Mouse (Mus musculus): ENCODE data around the gene Nrp1. TPM values are rescaled to one million over a fixed set of nuclear protein-coding genes. Genes with fewer than 3 reads are reported as not detected.

Gene Nrp1
- 60.7 and 62.7 TPM in 2 replicates for polyA plus RNA-seq (2015; fragmentation: Nextera tagmentation; extraction: Ambion mirVana)

DNA sequence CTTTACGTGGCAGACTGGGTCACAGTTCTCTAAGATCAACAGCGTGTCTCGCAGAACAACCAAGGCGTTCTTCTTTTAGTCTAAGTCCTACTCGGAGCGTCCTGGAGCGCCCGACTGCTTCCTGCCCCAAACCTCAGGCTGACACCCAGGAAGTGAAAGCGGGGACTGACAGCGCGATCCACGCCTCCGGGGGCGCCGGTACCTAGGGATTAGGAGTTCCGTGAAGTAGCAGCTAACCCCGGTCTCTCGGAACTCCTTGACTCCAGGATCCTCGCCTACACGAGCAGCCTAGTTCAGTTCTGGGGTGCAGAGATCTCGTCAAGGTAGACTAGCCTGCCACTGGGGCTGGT lies at the start of gene Nrp1:
TSS of gene Nrp1 (plus strand) at position 199 of the 350 bp plus-strand sequence.
- Histone ChIP-seq H3K9me3 (no peaks in the 10 kb centered on the region), H3K27ac (peak within 1 kb of the TSS; percentile 89), H3K4me1 (replicated peaks) (peaks cover 10% of the 10 kb centered on the region), H3K9ac (peak within 1 kb of the TSS; percentile 76), H3K27me3 (replicated peaks) (no peaks in the 10 kb centered on the region), H3K4me2 (replicated peaks) (peak within 1 kb of the TSS; percentile 99), H3K4me3 (replicated peaks) (peak within 1 kb of the TSS; percentile 67), H3K36me3 (no peaks in the 10 kb centered on the region)
- under 1% methylated on average over 21 of the region's 21 CpGs for WGBS
- ATAC-seq, result peak; percentile 38

DNA sequence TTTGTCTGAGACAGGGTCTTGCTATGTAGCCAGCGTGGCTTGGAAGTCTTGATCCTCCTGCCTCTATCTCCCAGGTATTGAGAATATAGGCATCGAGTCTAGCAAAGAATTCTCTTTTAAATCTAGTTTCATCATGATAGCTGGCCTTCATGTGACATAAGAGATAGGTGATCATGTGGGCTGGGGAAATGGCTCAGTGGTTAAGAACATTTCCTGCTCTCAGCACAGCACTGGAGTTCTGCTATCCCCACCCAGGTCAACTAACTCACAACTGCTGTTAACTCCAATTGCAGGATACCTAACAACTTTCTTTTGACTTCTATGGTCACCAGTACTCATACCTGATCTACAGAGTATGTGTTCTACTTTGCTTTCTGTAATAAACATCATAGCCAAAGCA lies 37.6 kb upstream of the Nrp1 start:
- Histone ChIP-seq H3K9ac (no peak overlapping the region), H3K9me3 (no peaks in the 10 kb centered on the region), H3K27me3 (replicated peaks) (no peaks in the 10 kb centered on the region), H3K4me1 (replicated peaks) (no peaks in the 10 kb centered on the region), H3K4me3 (replicated peaks) (no peak overlapping the region), H3K27ac (no peak overlapping the region), H3K4me2 (replicated peaks) (no peak overlapping the region), H3K36me3 (no peaks in the 10 kb centered on the region)
- no peak for ATAC-seq
- WGBS, result 85% methylated on average over 2 of the region's 2 CpGs

DNA sequence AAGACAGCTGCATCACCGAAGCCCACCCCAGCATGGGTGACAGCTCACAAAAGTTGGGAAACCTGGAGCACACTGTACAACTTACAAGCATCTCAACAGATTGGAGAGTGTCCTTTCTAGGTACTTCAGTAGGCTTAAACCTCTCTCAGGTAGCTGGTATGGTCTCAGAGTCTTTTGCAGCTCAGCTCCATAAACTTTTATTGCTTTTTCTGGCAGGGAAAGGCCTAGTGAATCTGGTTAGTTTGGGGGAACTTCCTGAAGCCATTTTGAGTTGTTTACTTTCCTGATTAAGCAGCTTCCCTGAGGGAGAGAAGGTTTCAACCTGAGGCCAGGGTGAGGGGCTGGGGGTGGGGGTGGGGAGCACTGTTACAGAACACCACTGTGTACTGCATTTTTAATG lies 31.1 kb upstream of the Nrp1 start:
- no peak overlapping the region for H3K27ac ChIP-seq
- H3K4me1 ChIP-seq (replicated peaks), result 0 out of 2 replicates have a peak, but pooled peaks cover 5% of the 10 kb centered on the region
- no peaks in the 10 kb centered on the region for H3K27me3 ChIP-seq (replicated peaks)
- no peak overlapping the region for H3K4me2 ChIP-seq (replicated peaks)
- no peak overlapping the region for H3K4me3 ChIP-seq (replicated peaks)
- no peaks in the 10 kb centered on the region for H3K36me3 ChIP-seq
- H3K9ac ChIP-seq, result no peak overlapping the region
- no peaks in the 10 kb centered on the region for H3K9me3 ChIP-seq
- ATAC-seq, result peak; percentile 53; the same call in 1 of the 2 replicates
- 78% methylated on average over 1 of the region's 1 CpGs for WGBS

DNA sequence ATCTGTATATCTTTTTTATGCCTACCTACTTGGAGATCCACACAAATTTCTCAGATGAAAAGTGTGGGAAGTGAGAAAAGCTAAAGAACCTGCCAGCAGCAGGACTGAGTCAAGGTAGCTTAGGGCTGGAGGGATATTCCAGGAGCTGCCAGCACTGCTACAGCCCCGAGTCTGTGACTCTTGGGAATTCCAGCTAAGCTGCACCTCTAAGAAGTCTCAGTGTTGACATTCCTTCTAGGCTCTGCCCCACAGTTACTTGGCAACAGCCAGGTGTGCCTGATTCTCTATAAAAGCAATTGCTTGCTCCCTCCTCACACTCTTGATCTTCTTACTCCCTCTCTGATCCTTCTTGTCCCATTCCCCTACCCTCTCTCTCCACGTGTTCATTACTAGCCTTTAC lies 30.5 kb upstream of the Nrp1 start:
- H3K27ac ChIP-seq, result no peak overlapping the region
- WGBS, result 19% methylated on average over 2 of the region's 2 CpGs
- no peak; the same call in 1 of the 2 replicates for ATAC-seq

DNA sequence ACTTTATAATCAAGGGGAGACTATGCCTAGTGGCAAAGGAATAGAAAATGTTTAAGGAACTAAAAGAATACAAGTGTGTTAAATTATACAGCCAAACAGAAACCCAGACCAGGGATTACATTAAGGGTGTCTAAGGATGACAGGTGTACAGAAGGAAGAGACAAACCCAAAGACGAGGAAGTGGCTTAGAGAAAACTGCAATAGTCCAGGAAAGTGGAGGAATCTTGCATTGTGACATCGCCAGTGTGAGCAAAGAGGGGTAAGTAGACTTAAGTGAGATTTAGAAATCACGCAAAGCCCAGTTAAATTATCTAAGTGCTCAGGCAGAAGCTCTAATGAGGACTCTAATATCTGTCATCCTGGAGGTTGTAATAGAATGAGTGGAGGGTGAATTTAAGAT lies 28.9 kb upstream of the Nrp1 start:
- WGBS, result 86% methylated on average over 3 of the region's 3 CpGs
- Histone ChIP-seq H3K9me3 (no peaks in the 10 kb centered on the region), H3K4me3 (replicated peaks) (no peak overlapping the region), H3K36me3 (no peaks in the 10 kb centered on the region), H3K4me2 (replicated peaks) (no peak overlapping the region), H3K27me3 (replicated peaks) (no peaks in the 10 kb centered on the region), H3K27ac (no peak overlapping the region), H3K9ac (no peak overlapping the region), H3K4me1 (replicated peaks) (0 out of 2 replicates have a peak, but pooled peaks cover 5% of the 10 kb centered on the region)
- no peak for ATAC-seq

More for the DNA sequence above, 30.5 kb upstream of the Nrp1 start:
- no peaks in the 10 kb centered on the region for H3K27me3 ChIP-seq (replicated peaks)
- H3K36me3 ChIP-seq, result no peaks in the 10 kb centered on the region
- 0 out of 2 replicates have a peak, but pooled peaks cover 5% of the 10 kb centered on the region for H3K4me1 ChIP-seq (replicated peaks)
- no peak overlapping the region for H3K4me2 ChIP-seq (replicated peaks)
- H3K9me3 ChIP-seq, result no peaks in the 10 kb centered on the region
- no peak overlapping the region for H3K9ac ChIP-seq
- no peak overlapping the region for H3K4me3 ChIP-seq (replicated peaks)

DNA sequence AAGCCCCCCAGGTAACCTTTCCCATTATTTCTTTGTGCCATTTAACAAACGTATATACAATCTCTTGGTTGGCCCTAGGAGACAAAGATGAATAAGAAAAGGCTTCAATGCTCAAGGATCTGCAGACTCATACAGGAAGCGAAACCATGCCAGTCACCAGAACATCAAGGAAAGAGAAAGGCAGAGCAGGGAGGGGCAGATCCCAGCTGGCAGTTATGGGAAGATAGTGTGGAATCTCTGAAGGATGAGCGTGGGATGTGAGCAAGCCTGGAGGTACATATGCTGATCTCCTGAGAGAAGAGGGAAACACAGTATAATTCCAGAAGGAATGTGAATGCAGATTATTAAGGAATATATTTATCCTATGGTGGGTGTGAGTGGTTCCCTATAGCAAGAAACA lies 22.4 kb upstream of the Nrp1 start:
- Histone ChIP-seq H3K4me1 (replicated peaks) (no peaks in the 10 kb centered on the region), H3K9ac (no peak overlapping the region), H3K9me3 (no peaks in the 10 kb centered on the region), H3K27ac (no peak overlapping the region), H3K4me3 (replicated peaks) (no peak overlapping the region), H3K4me2 (replicated peaks) (no peak overlapping the region), H3K27me3 (replicated peaks) (no peaks in the 10 kb centered on the region), H3K36me3 (no peaks in the 10 kb centered on the region)
- ATAC-seq, result no peak
- WGBS, result 85% methylated on average over 3 of the region's 3 CpGs

DNA sequence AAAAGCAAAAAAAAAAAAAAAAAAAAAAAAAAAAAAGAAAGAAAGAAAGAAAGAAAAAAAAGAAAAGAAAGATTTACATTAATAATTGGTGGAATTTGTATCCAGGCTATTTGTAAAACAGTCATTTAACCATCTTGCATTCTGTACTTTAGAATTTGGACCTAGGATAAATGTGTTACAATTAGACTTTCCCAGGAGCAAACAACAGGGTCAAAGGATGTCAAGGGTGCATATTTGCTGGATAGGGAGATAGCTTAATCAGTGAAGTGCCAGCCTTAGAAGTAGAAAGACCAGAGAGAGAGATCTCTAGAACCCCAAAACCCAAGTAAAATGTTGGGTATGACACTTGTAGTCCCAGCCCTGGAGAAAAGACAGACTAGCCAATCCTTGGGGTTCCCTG lies 19.5 kb upstream of the Nrp1 start:
- Histone ChIP-seq H3K9me3 (no peaks in the 10 kb centered on the region), H3K4me3 (replicated peaks) (no peak overlapping the region), H3K27me3 (replicated peaks) (no peaks in the 10 kb centered on the region), H3K9ac (no peak overlapping the region), H3K4me1 (replicated peaks) (no peaks in the 10 kb centered on the region), H3K4me2 (replicated peaks) (no peak overlapping the region), H3K27ac (no peak overlapping the region), H3K36me3 (no peaks in the 10 kb centered on the region)
- no peak for ATAC-seq

DNA sequence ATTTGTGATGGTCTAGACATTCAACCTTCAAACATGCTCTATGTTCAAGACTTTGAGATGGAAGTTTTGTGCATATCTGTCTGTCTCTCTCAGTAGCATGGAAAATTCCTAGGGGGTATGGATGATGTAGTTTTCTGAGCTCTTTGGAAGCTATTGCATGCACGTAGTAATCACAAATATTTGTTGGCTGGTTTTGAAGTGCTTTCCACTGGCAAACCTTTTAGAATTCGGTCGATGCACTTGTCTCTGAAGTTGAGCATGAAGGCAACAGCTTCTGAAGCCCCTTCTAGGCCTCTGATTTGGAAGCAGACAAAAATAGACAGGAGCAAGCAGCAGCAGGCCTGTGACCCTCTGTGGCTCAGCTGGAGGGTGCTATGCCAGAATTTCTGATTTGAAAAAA lies 18.9 kb upstream of the Nrp1 start:
- Histone ChIP-seq H3K27ac (no peak overlapping the region), H3K9me3 (no peaks in the 10 kb centered on the region)
- 86% methylated on average over 3 of the region's 3 CpGs for WGBS

DNA sequence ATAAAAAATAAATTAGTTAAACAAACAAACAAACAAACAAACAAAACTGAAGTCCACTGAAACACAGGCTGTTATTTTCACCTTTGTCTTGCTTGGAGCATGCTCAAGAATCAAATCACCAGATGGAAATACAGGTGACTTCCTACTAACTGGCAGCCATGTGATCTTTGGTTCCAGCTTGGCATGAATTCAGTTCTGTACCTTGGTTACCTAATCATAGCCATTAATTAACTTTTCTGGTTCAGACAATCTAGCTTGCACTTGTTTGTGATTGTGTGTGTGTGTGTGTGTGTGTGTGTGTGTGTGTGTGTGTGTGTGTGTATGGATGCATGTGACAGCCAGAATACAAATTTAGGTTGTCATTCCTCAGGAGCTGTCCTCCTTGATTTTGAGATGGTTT lies 8.0 kb upstream of the Nrp1 start:
- Histone ChIP-seq H3K4me3 (replicated peaks) (no peak overlapping the region), H3K9ac (no peak overlapping the region), H3K36me3 (no peaks in the 10 kb centered on the region), H3K27me3 (replicated peaks) (no peaks in the 10 kb centered on the region), H3K9me3 (no peaks in the 10 kb centered on the region), H3K4me1 (replicated peaks) (no peaks in the 10 kb centered on the region), H3K4me2 (replicated peaks) (no peak overlapping the region), H3K27ac (no peak overlapping the region)
- ATAC-seq, result no peak

More for the DNA sequence above, 18.9 kb upstream of the Nrp1 start:
- H3K4me1 ChIP-seq (replicated peaks), result no peaks in the 10 kb centered on the region
- H3K27me3 ChIP-seq (replicated peaks), result no peaks in the 10 kb centered on the region
- no peak overlapping the region for H3K9ac ChIP-seq
- H3K4me2 ChIP-seq (replicated peaks), result no peak overlapping the region
- no peaks in the 10 kb centered on the region for H3K36me3 ChIP-seq
- ATAC-seq, result no peak
- H3K4me3 ChIP-seq (replicated peaks), result no peak overlapping the region

DNA sequence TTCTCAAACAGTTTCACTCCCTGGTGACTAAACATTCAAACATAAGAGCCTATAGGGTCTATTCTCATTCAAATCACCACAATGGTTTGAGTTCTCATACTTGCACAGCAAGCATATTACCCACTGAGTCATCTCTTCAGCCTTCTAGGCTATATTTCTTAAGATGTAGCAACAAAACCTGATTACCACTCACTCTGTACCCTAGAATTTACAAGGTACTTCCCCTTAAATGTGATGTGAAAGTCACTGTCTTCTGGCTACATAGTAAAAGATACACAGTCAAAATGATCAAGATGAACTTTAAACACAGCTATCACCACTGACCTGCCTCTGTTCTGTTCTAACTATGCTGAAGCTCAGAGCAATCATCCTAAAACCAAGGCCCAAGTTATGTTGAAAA lies 7.2 kb upstream of the Nrp1 start:
- no peak overlapping the region for H3K4me2 ChIP-seq (replicated peaks)
- no peaks in the 10 kb centered on the region for H3K36me3 ChIP-seq
- H3K9me3 ChIP-seq, result no peaks in the 10 kb centered on the region
- H3K27me3 ChIP-seq (replicated peaks), result no peaks in the 10 kb centered on the region
- no peak for ATAC-seq
- H3K9ac ChIP-seq, result no peak overlapping the region
- H3K27ac ChIP-seq, result no peak overlapping the region
- no peak overlapping the region for H3K4me3 ChIP-seq (replicated peaks)
- 0 out of 2 replicates have a peak, but pooled peaks cover 3% of the 10 kb centered on the region for H3K4me1 ChIP-seq (replicated peaks)

DNA sequence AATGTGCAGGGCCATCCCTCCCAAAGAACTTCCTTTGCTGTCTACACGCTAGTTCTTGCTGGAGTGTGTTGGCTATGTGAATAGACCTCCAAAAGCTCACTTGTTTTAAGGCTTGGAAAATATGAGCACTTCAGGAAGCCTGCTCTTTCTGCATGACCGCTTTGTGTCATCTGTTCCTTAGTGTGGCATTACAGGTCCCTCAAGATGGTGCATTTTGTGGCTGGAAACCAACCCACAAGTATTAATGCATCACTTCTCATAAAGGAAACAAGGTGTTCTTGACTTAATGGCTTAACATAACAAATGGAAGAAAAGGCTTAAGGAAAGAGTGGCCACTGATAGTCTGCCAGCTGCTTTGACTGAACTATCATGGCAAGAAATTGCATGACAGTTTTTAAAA lies 5.6 kb upstream of the Nrp1 start:
- H3K36me3 ChIP-seq, result no peaks in the 10 kb centered on the region
- H3K4me2 ChIP-seq (replicated peaks), result no peak overlapping the region
- no peak overlapping the region for H3K9ac ChIP-seq
- WGBS, result 90% methylated on average over 2 of the region's 2 CpGs
- no peak overlapping the region for H3K4me3 ChIP-seq (replicated peaks)
- no peak overlapping the region for H3K27ac ChIP-seq
- no peak for ATAC-seq
- no peaks in the 10 kb centered on the region for H3K9me3 ChIP-seq
- H3K27me3 ChIP-seq (replicated peaks), result no peaks in the 10 kb centered on the region
- H3K4me1 ChIP-seq (replicated peaks), result peaks cover 8% of the 10 kb centered on the region

DNA sequence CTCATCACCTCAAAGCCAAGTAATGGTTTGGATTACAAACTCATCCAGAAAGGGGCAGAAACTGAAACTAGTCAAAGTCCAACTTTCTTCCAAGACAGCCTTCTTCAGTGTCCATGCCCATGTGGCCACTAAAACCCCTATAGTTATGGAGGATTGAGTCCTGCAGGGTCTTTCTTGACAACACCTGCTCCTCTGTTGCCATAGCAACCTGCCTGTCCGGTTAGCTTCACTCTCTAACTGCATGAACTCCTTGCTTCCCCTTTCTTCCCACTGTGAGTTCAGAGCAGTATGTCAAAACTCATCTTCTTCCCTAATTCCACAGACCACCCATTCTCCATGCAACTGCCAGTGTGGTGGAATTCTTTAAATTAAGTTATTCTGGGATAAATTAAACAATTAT lies 4.4 kb upstream of the Nrp1 start:
- no peak for ATAC-seq
- Histone ChIP-seq H3K27ac (no peak overlapping the region), H3K4me2 (replicated peaks) (no peak overlapping the region), H3K4me3 (replicated peaks) (no peak overlapping the region), H3K4me1 (replicated peaks) (peaks cover 10% of the 10 kb centered on the region), H3K27me3 (replicated peaks) (no peaks in the 10 kb centered on the region), H3K9ac (no peak overlapping the region), H3K9me3 (no peaks in the 10 kb centered on the region), H3K36me3 (no peaks in the 10 kb centered on the region)
- WGBS, result 17% methylated on average over 1 of the region's 1 CpGs

DNA sequence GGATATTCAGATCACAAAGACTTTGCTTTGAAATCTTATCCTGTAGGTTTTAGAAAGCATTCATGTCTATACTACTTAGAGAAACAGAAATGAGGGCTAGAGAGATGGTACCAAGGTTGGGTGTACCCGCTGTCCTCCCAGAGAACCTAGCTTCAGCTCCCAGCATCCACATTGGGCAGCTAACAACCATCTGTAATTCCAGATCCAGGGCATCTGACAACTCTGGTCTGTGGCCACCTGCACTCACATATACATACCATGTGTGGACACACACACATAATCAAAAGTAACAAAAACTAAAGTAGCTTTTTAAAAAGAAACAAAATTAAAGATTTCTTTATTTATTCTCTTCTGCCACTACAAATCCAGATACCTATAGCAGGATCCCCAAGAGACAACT lies 3.3 kb upstream of the Nrp1 start:
- no peak overlapping the region for H3K4me3 ChIP-seq (replicated peaks)
- H3K4me1 ChIP-seq (replicated peaks), result peaks cover 10% of the 10 kb centered on the region
- ATAC-seq, result no peak
- no peak overlapping the region for H3K4me2 ChIP-seq (replicated peaks)
- H3K9ac ChIP-seq, result no peak overlapping the region
- no peaks in the 10 kb centered on the region for H3K9me3 ChIP-seq
- H3K27me3 ChIP-seq (replicated peaks), result no peaks in the 10 kb centered on the region
- H3K27ac ChIP-seq, result no peak overlapping the region
- WGBS, result 95% methylated on average over 1 of the region's 1 CpGs
- H3K36me3 ChIP-seq, result no peaks in the 10 kb centered on the region

DNA sequence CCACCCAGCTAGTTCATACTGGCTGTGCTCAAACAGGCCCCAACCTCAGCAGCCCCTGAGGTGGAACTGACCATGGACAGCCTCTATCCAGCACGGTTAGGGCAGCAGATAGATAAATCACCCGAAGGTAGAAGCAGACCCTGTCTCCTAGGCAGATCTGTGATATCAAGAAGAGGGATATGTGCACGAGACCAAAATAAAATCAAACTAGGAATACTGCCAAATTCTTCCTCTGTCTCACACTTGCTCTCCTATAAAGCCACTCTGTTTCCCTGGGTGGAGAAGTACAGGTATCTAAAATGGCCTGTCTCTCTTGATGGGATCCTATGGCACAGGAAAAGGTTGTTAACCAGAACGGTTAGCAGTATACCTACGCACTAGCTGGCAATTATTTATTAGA lies 2.2 kb upstream of the Nrp1 start:
- H3K9ac ChIP-seq, result no peak overlapping the region
- peaks cover 10% of the 10 kb centered on the region for H3K4me1 ChIP-seq (replicated peaks)
- H3K4me2 ChIP-seq (replicated peaks), result peak overlapping the region; percentile 99
- no peaks in the 10 kb centered on the region for H3K36me3 ChIP-seq
- 66% methylated on average over 5 of the region's 5 CpGs for WGBS
- ATAC-seq, result no peak
- H3K27ac ChIP-seq, result no peak overlapping the region
- no peaks in the 10 kb centered on the region for H3K27me3 ChIP-seq (replicated peaks)
- no peak overlapping the region for H3K4me3 ChIP-seq (replicated peaks)
- H3K9me3 ChIP-seq, result no peaks in the 10 kb centered on the region

All from intestine, embryonic 15.5 days (tissue).